Mouse (Mus musculus) forebrain, embryonic 15.5 days (tissue): ENCODE measurements around the gene Arl2. TPM values are rescaled to one million over a fixed set of nuclear protein-coding genes. Genes with fewer than 3 reads are reported as not detected.

ENCODE experiments used
- ATAC-seq: fragments of 200-750 bp; cut with Nextera tagmentation; replicated peaks from 2 replicates; pipeline ENCODE4 v1.8.0; 2017; ENCODE audit warnings: mild to moderate bottlenecking, moderate TSS enrichment, moderate library complexity
- H3K27ac ChIP-seq: fragments of 300-500 bp; sonication (generic); replicated peaks from 2 replicates; pipeline ENCODE4 v1.5.1; 2015; ENCODE audit warnings: mild to moderate bottlenecking, inconsistent platforms
- H3K27me3 ChIP-seq: fragments of 300-500 bp; sonication (generic); 2 replicates; pipeline ENCODE4 v1.6.1; 2015; ENCODE audit warnings: inconsistent platforms
- H3K36me3 ChIP-seq: fragments of 300-500 bp; sonication (generic); 2 replicates; pipeline ENCODE4 v1.6.1; 2015; ENCODE audit warnings: mild to moderate bottlenecking, inconsistent platforms
- H3K4me1 ChIP-seq: fragments of 300-500 bp; sonication (generic); 2 replicates; pipeline ENCODE4 v1.6.1; 2015; ENCODE audit warnings: inconsistent platforms
- H3K4me2 ChIP-seq: fragments of 300-500 bp; sonication (generic); replicated peaks from 2 replicates; pipeline ENCODE4 v1.6.1; 2015; ENCODE audit warnings: mild to moderate bottlenecking, inconsistent platforms
- H3K4me3 ChIP-seq: fragments of 300-500 bp; sonication (generic); 2 replicates; pipeline ENCODE4 v1.5.1; 2015; ENCODE audit warnings: mild to moderate bottlenecking, inconsistent platforms
- H3K9ac ChIP-seq: fragments of 300-500 bp; sonication (generic); replicated peaks from 2 replicates; pipeline ENCODE4 v1.6.1; 2015; ENCODE audit warnings: mild to moderate bottlenecking, inconsistent platforms
- H3K9me3 ChIP-seq: fragments of 300-500 bp; sonication (generic); 2 replicates; pipeline ENCODE4 v1.6.1; 2016; ENCODE audit warnings: inconsistent platforms
- WGBS: fragments of 180-500 bp; shearing (Covaris S2); methylation state at CpG from one replicate; pipeline ENCODE4 v1.1.7; 2015; ENCODE audit warnings: mixed read lengths; 5-methylcytosine and 5-hydroxymethylcytosine counted together
- polyA plus RNA-seq: library from polyadenylated mRNA; unstranded; fragments of >200 nt; fragmentation: Nextera tagmentation; extraction: Ambion mirVana; gene quantifications from 2 replicates; pipeline ENCODE4 v1.2.1, GENCODE M21; 2015

The Arl2 gene
- polyA plus RNA-seq, 1 experiment from 2014 or later, result 84.4 TPM

GRCm38 (mm10) chr19:6097847-6098246, 43.5 kb downstream of the Arl2 start:
- Histone ChIP-seq H3K9me3 (no peaks in the 10 kb centered on the region), H3K4me2 (no peak overlapping the region), H3K27me3 (no peaks in the 10 kb centered on the region), H3K9ac (no peak overlapping the region), H3K4me1 (no peaks in the 10 kb centered on the region), H3K36me3 (no peaks in the 10 kb centered on the region), H3K4me3 (no peak overlapping the region), H3K27ac (no peak overlapping the region)
- no peak for ATAC-seq
- 91% methylated on average over 3 of the region's 3 CpGs for WGBS

- Histone ChIP-seq H3K4me1 (no peaks in the 10 kb centered on the region), H3K9ac (no peak within 1 kb of the TSS), H3K27me3 (no peaks in the 10 kb centered on the region), H3K4me2 (no peak within 1 kb of the TSS), H3K4me3 (no peak within 1 kb of the TSS), H3K27ac (no peak within 1 kb of the TSS), H3K36me3 (0 out of 2 replicates have a peak, but pooled peaks cover 3% of the 10 kb centered on the region), H3K9me3 (no peaks in the 10 kb centered on the region)
- WGBS, result 94% methylated on average over 7 of the region's 7 CpGs
- no peak for ATAC-seq
Measured at GRCm38 (mm10) chr19:6094119-6094518, 47.2 kb downstream of the Arl2 start, which contains the start of gene AC131692.1. TSS of gene AC131692.1 (plus strand) at chr19:6094419.

- Histone ChIP-seq H3K4me3 (no peak overlapping the region), H3K4me2 (no peak overlapping the region), H3K27me3 (no peaks in the 10 kb centered on the region), H3K27ac (no peak overlapping the region), H3K36me3 (0 out of 2 replicates have a peak, but pooled peaks cover 3% of the 10 kb centered on the region), H3K9ac (no peak overlapping the region), H3K4me1 (peaks cover 16% of the 10 kb centered on the region), H3K9me3 (no peaks in the 10 kb centered on the region)
- 95% methylated on average over 13 of the region's 13 CpGs for WGBS
- ATAC-seq, result no peak
Measured at GRCm38 (mm10) chr19:6088841-6089240, 52.5 kb downstream of the Arl2 start.

- H3K9ac ChIP-seq, result peak overlapping the region; percentile 41
- H3K27me3 ChIP-seq, result no peaks in the 10 kb centered on the region
- peaks cover 23% of the 10 kb centered on the region for H3K4me1 ChIP-seq
- peak; percentile 49 for ATAC-seq
- H3K27ac ChIP-seq, result no peak overlapping the region
- H3K4me2 ChIP-seq, result peak overlapping the region; percentile 95
- peaks cover 21% of the 10 kb centered on the region for H3K36me3 ChIP-seq
- under 1% methylated on average over 17 of the region's 17 CpGs for WGBS
- peak overlapping the region; percentile 61 for H3K4me3 ChIP-seq
- no peaks in the 10 kb centered on the region for H3K9me3 ChIP-seq
Measured at GRCm38 (mm10) chr19:6085417-6085879, 55.9 kb downstream of the Arl2 start.

GRCm38 (mm10) chr19:6084478-6085248, 56.7 kb downstream of the Arl2 start, which contains the start of the genes Zfpl1 and Cdca5:
TSS of gene Zfpl1 (minus strand) at chr19:6084956.
TSS of gene Cdca5 (plus strand) at chr19:6084983.
- no peaks in the 10 kb centered on the region for H3K27me3 ChIP-seq
- H3K4me1 ChIP-seq, result peaks cover 23% of the 10 kb centered on the region
- H3K4me3 ChIP-seq, result peak within 1 kb of the TSS; percentile 61
- peak within 1 kb of the TSS; percentile 63 for H3K9ac ChIP-seq
- peak; percentile 89 for ATAC-seq
- under 1% methylated on average over 58 of the region's 58 CpGs for WGBS
- H3K27ac ChIP-seq, result 0 out of 2 replicates have a peak within 1 kb of the TSS, but pooled peaks have one; percentile 35
- peaks cover 26% of the 10 kb centered on the region for H3K36me3 ChIP-seq
- peak within 1 kb of the TSS; percentile 95 for H3K4me2 ChIP-seq
- no peaks in the 10 kb centered on the region for H3K9me3 ChIP-seq

Other genes starting within 250 kb of the Arl2 start
- gene Tigd3, start 247.4 kb downstream of the Arl2 start, polyA plus RNA-seq, result 12.9 and 14.3 TPM in 2 replicates
- 120 and 137 TPM in 2 replicates for gene Dpf2, start 228.5 kb downstream of the Arl2 start, polyA plus RNA-seq
- 9.1 and 10.1 TPM in 2 replicates for gene Cdc42ep2, start 216.7 kb downstream of the Arl2 start, polyA plus RNA-seq
- gene Pola2, start 177.3 kb downstream of the Arl2 start, polyA plus RNA-seq, result 35.5 and 36.2 TPM in 2 replicates
- not detected in 2 replicates for gene Slc22a20, start 155.4 kb downstream of the Arl2 start, polyA plus RNA-seq
- 1.6 and 1.8 TPM in 2 replicates for gene Capn1, start 125.7 kb downstream of the Arl2 start, polyA plus RNA-seq
- 25.7 and 26.5 TPM in 2 replicates for gene Syvn1, start 95.0 kb downstream of the Arl2 start, polyA plus RNA-seq
- gene Mrpl49, start 83.8 kb downstream of the Arl2 start, polyA plus RNA-seq, result 71.5 and 72.4 TPM in 2 replicates
- gene Fau, start 83.7 kb downstream of the Arl2 start, polyA plus RNA-seq, result 582 and 618 TPM in 2 replicates
- gene Znhit2, start 80.4 kb downstream of the Arl2 start, polyA plus RNA-seq, result 33.0 and 35.9 TPM in 2 replicates
- 34.9 and 36.3 TPM in 2 replicates for gene Tm7sf2, start 73.2 kb downstream of the Arl2 start, polyA plus RNA-seq
- gene Vps51, start 64.3 kb downstream of the Arl2 start, polyA plus RNA-seq, result 76.3 and 89.3 TPM in 2 replicates
- not detected in 2 replicates for gene Tmem262, start 61.5 kb downstream of the Arl2 start, polyA plus RNA-seq
- gene Gm28374, start 59.3 kb downstream of the Arl2 start, polyA plus RNA-seq, result 2.1 and 2.6 TPM in 2 replicates
- 80.8 and 83.5 TPM in 2 replicates for gene Zfpl1, start 56.6 kb downstream of the Arl2 start, polyA plus RNA-seq
- 19.3 and 22.3 TPM in 2 replicates for gene Cdca5, start 56.6 kb downstream of the Arl2 start, polyA plus RNA-seq
- gene AC131692.1, start 47.1 kb downstream of the Arl2 start, polyA plus RNA-seq, result 0.31 and 0.37 TPM in 2 replicates
- gene Naaladl1, start 35.8 kb downstream of the Arl2 start, polyA plus RNA-seq, result 0.33 and 0.53 TPM in 2 replicates
- gene Sac3d1, start 22.9 kb downstream of the Arl2 start, polyA plus RNA-seq, result 53.5 and 56.5 TPM in 2 replicates
- gene Snx15, start 13.2 kb downstream of the Arl2 start, polyA plus RNA-seq, result 43.1 and 45.6 TPM in 2 replicates
- gene Batf2, start 565 bp downstream of the Arl2 start, polyA plus RNA-seq, result 0.13 TPM in 1 of 2 replicates, not detected in the other
- gene Majin, start 42.8 kb upstream of the Arl2 start, polyA plus RNA-seq, result not detected in 2 replicates
- gene Gpha2, start 84.8 kb upstream of the Arl2 start, polyA plus RNA-seq, result not detected in 2 replicates
- 95.5 and 98.5 TPM in 2 replicates for gene Ppp2r5b, start 94.3 kb upstream of the Arl2 start, polyA plus RNA-seq
- gene Atg2a, start 100.1 kb upstream of the Arl2 start, polyA plus RNA-seq, result 9.7 and 10.1 TPM in 2 replicates
- gene Ehd1, start 135.2 kb upstream of the Arl2 start, polyA plus RNA-seq, result 88.1 TPM in 2 replicates
- gene Cdc42bpg, start 164.9 kb upstream of the Arl2 start, polyA plus RNA-seq, result 0.31 and 0.67 TPM in 2 replicates
- gene Men1, start 193.4 kb upstream of the Arl2 start, polyA plus RNA-seq, result 94.6 and 97.7 TPM in 2 replicates
- 12.7 and 14.1 TPM in 2 replicates for gene Map4k2, start 199.6 kb upstream of the Arl2 start, polyA plus RNA-seq
- 119 and 134 TPM in 2 replicates for gene Sf1, start 222.1 kb upstream of the Arl2 start, polyA plus RNA-seq
- gene Pygm, start 242.9 kb upstream of the Arl2 start, polyA plus RNA-seq, result 3.4 and 3.5 TPM in 2 replicates